Mouse (Mus musculus) stomach, postnatal 0 days (tissue): ENCODE measurements around the gene Ecm2.

Source experiments
- CTCF ChIP-seq: IDR thresholded peaks from 2 replicates; pipeline ENCODE4 v1.5.1; 2016; ENCODE audit warnings: antibody characterized with exemption, low read depth, mild to moderate bottlenecking, moderate library complexity
- EP300 ChIP-seq: optimal IDR thresholded peaks from 2 replicates; pipeline ENCODE3; 2016; ENCODE audit warnings: antibody characterized with exemption

- TF ChIP-seq CTCF: no peak
- TF ChIP-seq EP300: no peak
These were observed 44.3 kb upstream of the Ecm2 start for GRCm38 (mm10) chr13:49460276-49460675.
